In the genomic region with DNA sequence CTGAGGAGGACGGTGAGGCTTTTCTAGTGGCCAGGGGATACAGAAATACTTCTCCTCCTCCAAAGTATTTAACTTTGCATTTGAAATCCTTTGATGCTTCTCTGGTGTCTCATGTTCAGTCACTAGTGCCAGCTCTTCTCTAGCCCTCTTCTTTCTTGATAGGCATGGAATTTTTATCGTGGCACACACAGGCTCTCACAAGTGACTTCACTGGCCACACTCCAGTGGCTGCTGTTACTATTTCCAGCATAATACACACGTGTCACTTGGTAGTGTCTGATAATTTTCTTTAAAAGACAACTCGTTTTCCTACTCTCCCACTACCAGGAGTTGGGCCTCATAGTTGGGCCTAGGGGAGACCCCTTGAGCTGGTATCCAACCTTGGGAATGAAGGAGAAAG, we compare ENCODE assay signal across 33 mouse cellular contexts. TPM values are rescaled to one million over a fixed set of nuclear protein-coding genes. Genes with fewer than 3 reads are reported as not detected.
DNase-seq lines count a peak whose midpoint lies in the region; ATAC-seq and TF ChIP-seq lines count a peak whose summit lies in the region.
"Had no signal": no experiment of that assay in that cellular context is flagged by ENCODE, and none has a peak within 500 bp of the region (broad histone marks: within the 10 kb centered on the region; RNA-seq: fewer than 3 reads in every experiment).

No protein-coding gene starts in this region.

- ATAC-seq in heart, embryonic 15.5 days (replicated peaks; ENCODE audit: insufficient number of reproducible peaks, insufficient read depth, low FRiP score, low read depth): peak; percentile 47; the same call in 1 of the 2 replicates
- ATAC-seq: forebrain, embryonic 14.5 days; inflammation-experienced regulatory T-cells, adult 6 months; liver, embryonic 12.5 days; liver, postnatal 0 days had no signal

- peak overlapping the region; percentile 81 for H3K27ac ChIP-seq in heart, adult 2 months
- peak overlapping the region; percentile 82 for H3K27ac ChIP-seq in heart, embryonic 15.5 days
- no peak overlapping the region for H3K27ac ChIP-seq in cerebellum, adult 2 months (ENCODE audit: insufficient read depth, low read length)
- H3K27ac ChIP-seq: embryonic facial prominence, embryonic 12.5 days; gastrocnemius, adult 2 months; hindbrain, embryonic 10.5 days; hindbrain, embryonic 15.5 days; kidney, embryonic 15.5 days; layer of hippocampus, adult 2 months; liver, embryonic 12.5 days; midbrain, embryonic 12.5 days; neural tube, embryonic 13.5 days had no signal

- H3K27me3 ChIP-seq in heart, adult 2 months (ENCODE audit: control insufficient read depth, insufficient read depth, low read length): no peaks in the 10 kb centered on the region
- no peaks in the 10 kb centered on the region for H3K27me3 ChIP-seq in heart, embryonic 15.5 days
- H3K27me3 ChIP-seq in cerebellum, adult 2 months (ENCODE audit: control insufficient read depth, insufficient read depth, low read length): no peaks in the 10 kb centered on the region
- H3K27me3 ChIP-seq: embryonic facial prominence, embryonic 12.5 days; hindbrain, embryonic 15.5 days; kidney, embryonic 15.5 days; liver, embryonic 12.5 days; midbrain, embryonic 12.5 days; neural tube, embryonic 13.5 days had no signal

- H3K4me3 ChIP-seq in heart, adult 2 months: no peak overlapping the region
- H3K4me3 ChIP-seq in heart, embryonic 15.5 days: no peak overlapping the region
- no peak overlapping the region for H3K4me3 ChIP-seq in cerebellum, adult 2 months (replicated peaks; ENCODE audit: insufficient read depth, low read depth, low read length)
- H3K4me3 ChIP-seq: embryonic facial prominence, embryonic 12.5 days; gastrocnemius, adult 2 months; hindbrain, embryonic 10.5 days; hindbrain, embryonic 15.5 days; kidney, embryonic 15.5 days; layer of hippocampus, adult 2 months; liver, embryonic 12.5 days; midbrain, embryonic 12.5 days; neural tube, embryonic 13.5 days had no signal

- H3K4me2 ChIP-seq in heart, embryonic 15.5 days: 0 out of 2 replicates have a peak overlapping the region, but pooled peaks have one; percentile 25
- H3K4me2 ChIP-seq: embryonic facial prominence, embryonic 12.5 days; hindbrain, embryonic 15.5 days; kidney, embryonic 15.5 days; liver, embryonic 12.5 days; midbrain, embryonic 12.5 days; neural tube, embryonic 13.5 days had no signal

- H3K79me2 ChIP-seq in heart, adult 2 months (replicated peaks; ENCODE audit: control insufficient read depth, insufficient read depth, low read length): no peaks in the 10 kb centered on the region

- 36% methylated on average over 4 of the region's 4 CpGs for WGBS in heart, adult 2 months
- 29% methylated on average over 4 of the region's 4 CpGs for WGBS in heart, embryonic 15.5 days
- 35% methylated on average over 4 of the region's 4 CpGs for whole genome bisulfite sequencing in cerebellum, adult 2 months

- peaks cover 2% of the 10 kb centered on the region; the same call in 1 of the 2 replicates for H3K36me3 ChIP-seq in heart, adult 2 months (ENCODE audit: control insufficient read depth, insufficient read depth, low read length)
- no peaks in the 10 kb centered on the region for H3K36me3 ChIP-seq in heart, embryonic 15.5 days
- H3K36me3 ChIP-seq: embryonic facial prominence, embryonic 12.5 days; hindbrain, embryonic 10.5 days; hindbrain, embryonic 15.5 days; kidney, embryonic 15.5 days; liver, embryonic 12.5 days; midbrain, embryonic 12.5 days; neural tube, embryonic 13.5 days had no signal

- peaks cover 3% of the 10 kb centered on the region for H3K4me1 ChIP-seq in heart, adult 2 months (ENCODE audit: control insufficient read depth, insufficient read depth, low read length)
- H3K4me1 ChIP-seq in heart, embryonic 15.5 days (replicated peaks): peaks cover 13% of the 10 kb centered on the region
- no peaks in the 10 kb centered on the region for H3K4me1 ChIP-seq in cerebellum, adult 2 months (ENCODE audit: control insufficient read depth, insufficient read depth, low read length)
- H3K4me1 ChIP-seq: embryonic facial prominence, embryonic 12.5 days; hindbrain, embryonic 10.5 days; hindbrain, embryonic 15.5 days; kidney, embryonic 15.5 days; liver, embryonic 12.5 days; midbrain, embryonic 12.5 days; neural tube, embryonic 13.5 days had no signal

- H3K9me3 ChIP-seq in heart, embryonic 15.5 days (replicated peaks): no peaks in the 10 kb centered on the region
- H3K9me3 ChIP-seq: embryonic facial prominence, embryonic 12.5 days; hindbrain, embryonic 10.5 days; hindbrain, embryonic 15.5 days; kidney, embryonic 15.5 days; liver, embryonic 12.5 days; midbrain, embryonic 12.5 days; neural tube, embryonic 13.5 days had no signal

- intact Hi-C loops in heart, adult 2 months (cut with DNase I): no loop called here
- intact Hi-C loops in heart, postnatal 36 days (cut with DNase I): no loop called here

- peak overlapping the region; percentile 4; the same call in 1 of the 2 replicates for H3K9ac ChIP-seq in heart, adult 2 months (ENCODE audit: low read depth, low read length)
- no peak overlapping the region for H3K9ac ChIP-seq in heart, embryonic 15.5 days
- H3K9ac ChIP-seq: embryonic facial prominence, embryonic 12.5 days; hindbrain, embryonic 15.5 days; kidney, embryonic 15.5 days; liver, embryonic 12.5 days; liver, postnatal 0 days; midbrain, embryonic 12.5 days; neural tube, embryonic 13.5 days had no signal

- TF ChIP-seq POLR2A in heart, adult 2 months (IDR thresholded peaks at IDR 0.05; ENCODE audit: insufficient read depth, low read depth, low read length): no peak
- no peak for TF ChIP-seq POLR2A in cerebellum, adult 2 months (IDR thresholded peaks at IDR 0.05; ENCODE audit: borderline replicate concordance, insufficient read depth, low read length)

- 0 out of 2 replicates have a peak, but pooled peaks have one; percentile 53 for TF ChIP-seq EP300 in heart, adult 2 months (IDR thresholded peaks at IDR 0.05; ENCODE audit: insufficient read depth, low read depth, low read length)

- no peak for TF ChIP-seq CTCF in heart, adult 2 months (IDR thresholded peaks at IDR 0.05)
- no peak for TF ChIP-seq CTCF in cerebellum, adult 2 months (IDR thresholded peaks at IDR 0.05; ENCODE audit: borderline replicate concordance, insufficient read depth, low read depth, low read length)

- peak; percentile 30 to 67 for DNase-seq in heart, adult 2 months
- DNase-seq in heart, adult 9 months (ENCODE audit: low spot score in 2 of 2): peak; percentile 36 to 57
- peak; percentile 31 to 43 for DNase-seq in heart, postnatal 36 days
- no peak for DNase-seq in cerebellum, adult 2 months
- DNase-seq in retina, postnatal 1 day: no peak
- DNase-seq in c-Kit-positive CD71-positive TER-119-positive erythroid progenitor cells, embryonic 14.5 days (ENCODE audit: low spot score): no peak
- DNase-seq: adrenal gland, postnatal 36 days; cerebellum, adult 8-10 months; cerebellum, postnatal 36 days; embryo, embryonic 11 days; gastrocnemius, adult 2 months; gastrocnemius, postnatal 36 days; kidney, adult 11 months; kidney, postnatal 25 days; layer of hippocampus, postnatal 36 days; left cerebral cortex, postnatal 4 days; liver, postnatal 0 days; lung, postnatal 36 days; thymus, postnatal 4 days had no signal

RNA-seq across cellular contexts. Expression of gene Tinag, which starts 26.7 kb away (rescaled TPM):
- total RNA-seq in heart, adult 2 months (2021): not detected
- not detected in 2 replicates for polyA plus RNA-seq in heart, adult 2 months (2012; rRNA removed)
- polyA plus RNA-seq in heart, embryonic 15.5 days (2015; fragmentation: Nextera tagmentation; extraction: Ambion mirVana): 0.68 and 1.9 TPM in 2 replicates
- total RNA-seq in heart, postnatal 36 days (2021): not detected
- polyA plus RNA-seq in cerebellum, adult 2 months (2012; rRNA removed): 0.08 TPM in 1 of 2 replicates, not detected in the other
- total RNA-seq: gastrocnemius, adult 2 months; gastrocnemius, postnatal 36 days; layer of hippocampus, adult 2 months; layer of hippocampus, postnatal 36 days; megakaryocyte, adult 5-6 weeks had no signal
- polyA plus RNA-seq: brain, embryonic 14.5 days; forebrain, embryonic 14.5 days; hindbrain, embryonic 15.5 days; inflammation-experienced regulatory T-cells, adult 6 months; liver, embryonic 12.5 days; liver, postnatal 0 days; neural tube, embryonic 13.5 days; testis, adult 2 months had no signal

Comparison
In these comparisons a context has a peak if more than half of its experiments do, and no peak if none do; other contexts are left out.
1. DNase-seq: peak in heart, adult 2 months (2 of 2), heart, adult 9 months (2 of 2) and heart, postnatal 36 days (2 of 2); none in cerebellum, adult 2 months (0 of 2), retina, postnatal 1 day (single experiment) and c-Kit-positive CD71-positive TER-119-positive erythroid progenitor cells, embryonic 14.5 days (single experiment).